Mouse (Mus musculus) intestine, embryonic 16.5 days (tissue): Measurements from ENCODE around the gene Kcne1. TPM values are rescaled to one million over a fixed set of nuclear protein-coding genes. Genes with fewer than 3 reads are reported as not detected.

Source experiments
- ATAC-seq: fragments of 200-750 bp; cut with Nextera tagmentation; 2 replicates; pipeline ENCODE4 v1.8.0; 2017; ENCODE audit warnings: moderate TSS enrichment, moderate library complexity
- H3K27ac ChIP-seq: fragments of 300-500 bp; sonication (generic); 2 replicates; pipeline ENCODE4 v1.5.1; 2014; ENCODE audit warnings: mild to moderate bottlenecking, low read length
- H3K27me3 ChIP-seq: fragments of 300-500 bp; sonication (generic); replicated peaks from 2 replicates; pipeline ENCODE4 v1.6.1; 2014; ENCODE audit warnings: low read length, control low read depth, mixed read lengths; ENCODE audit not compliant: control insufficient read depth, insufficient read depth
- H3K36me3 ChIP-seq: fragments of 300-500 bp; sonication (generic); 2 replicates; pipeline ENCODE4 v1.6.1; 2014; ENCODE audit warnings: low read length, control low read depth; ENCODE audit not compliant: control insufficient read depth, insufficient read depth
- H3K4me1 ChIP-seq: fragments of 300-500 bp; sonication (generic); 2 replicates; pipeline ENCODE4 v1.6.1; 2014; ENCODE audit warnings: low read length, control low read depth, mixed read lengths; ENCODE audit not compliant: control insufficient read depth, insufficient read depth
- H3K4me2 ChIP-seq: fragments of 300-500 bp; sonication (generic); 2 replicates; pipeline ENCODE4 v1.6.1; 2014; ENCODE audit warnings: low read depth, low read length, control low read depth
- H3K4me3 ChIP-seq: fragments of 300-500 bp; sonication (generic); 2 replicates; pipeline ENCODE4 v1.5.1; 2014; ENCODE audit warnings: mild to moderate bottlenecking, low read length
- H3K9ac ChIP-seq: fragments of 300-500 bp; sonication (generic); 2 replicates; pipeline ENCODE4 v1.6.1; 2014; ENCODE audit warnings: low read depth, low read length
- H3K9me3 ChIP-seq: fragments of 300-500 bp; sonication (generic); 2 replicates; pipeline ENCODE4 v1.6.1; 2016; ENCODE audit warnings: low read length, control low read depth; ENCODE audit not compliant: control insufficient read depth
- WGBS: fragments of 180-500 bp; shearing (Covaris S2); extraction: QIAGEN DNeasy Blood & Tissue Kit; methylation state at CpG from one replicate; pipeline ENCODE4 v1.1.7; 2014; 5-methylcytosine and 5-hydroxymethylcytosine counted together
- polyA plus RNA-seq: library from polyadenylated mRNA; unstranded; fragments of >200 nt; fragmentation: Nextera tagmentation; extraction: Ambion mirVana; gene quantifications from 2 replicates; pipeline ENCODE4 v1.2.1, GENCODE M21; 2015

Gene Kcne1
- polyA plus RNA-seq, 1 experiment from 2014 or later: not detected

- Histone ChIP-seq H3K27ac (no peak overlapping the region), H3K4me3 (no peak overlapping the region), H3K4me2 (no peak overlapping the region), H3K4me1 (peaks cover 11% of the 10 kb centered on the region), H3K9me3 (no peaks in the 10 kb centered on the region), H3K27me3 (no peaks in the 10 kb centered on the region), H3K9ac (no peak overlapping the region), H3K36me3 (no peaks in the 10 kb centered on the region)
- no peak for ATAC-seq
- whole genome bisulfite sequencing: 57% methylated on average over 7 of the region's 7 CpGs
Measured at GRCm38 (mm10) chr16:92360711-92361110, 1.4 kb upstream of the Kcne1 start.

GRCm38 (mm10) chr16:92358734-92359133 lies 534 bp downstream of the Kcne1 start:
- WGBS: 24% methylated on average over 9 of the region's 9 CpGs
- ATAC-seq: no peak
- no peak overlapping the region for H3K4me2 ChIP-seq
- H3K27ac ChIP-seq: no peak overlapping the region
- H3K4me3 ChIP-seq: no peak overlapping the region
- H3K27me3 ChIP-seq: no peaks in the 10 kb centered on the region
- no peak overlapping the region for H3K9ac ChIP-seq
- no peaks in the 10 kb centered on the region for H3K9me3 ChIP-seq
- H3K36me3 ChIP-seq: no peaks in the 10 kb centered on the region
- H3K4me1 ChIP-seq: peaks cover 11% of the 10 kb centered on the region

GRCm38 (mm10) chr16:92357566-92357965 lies 1.7 kb downstream of the Kcne1 start:
- H3K36me3 ChIP-seq: no peaks in the 10 kb centered on the region
- H3K4me3 ChIP-seq: no peak overlapping the region
- no peak overlapping the region for H3K4me2 ChIP-seq
- 73% methylated on average over 10 of the region's 10 CpGs for WGBS
- ATAC-seq: no peak
- H3K27me3 ChIP-seq: no peaks in the 10 kb centered on the region
- no peak overlapping the region for H3K9ac ChIP-seq
- no peak overlapping the region for H3K27ac ChIP-seq
- H3K4me1 ChIP-seq: peaks cover 11% of the 10 kb centered on the region
- no peaks in the 10 kb centered on the region for H3K9me3 ChIP-seq

GRCm38 (mm10) chr16:92357023-92357422 lies 2.2 kb downstream of the Kcne1 start:
- Histone ChIP-seq H3K4me1 (peaks cover 11% of the 10 kb centered on the region), H3K4me3 (no peak overlapping the region), H3K36me3 (no peaks in the 10 kb centered on the region), H3K27me3 (no peaks in the 10 kb centered on the region), H3K27ac (no peak overlapping the region), H3K9me3 (no peaks in the 10 kb centered on the region), H3K4me2 (no peak overlapping the region), H3K9ac (no peak overlapping the region)
- ATAC-seq: peak; percentile 66
- 68% methylated on average over 9 of the region's 9 CpGs for WGBS

GRCm38 (mm10) chr16:92355982-92356381 lies 3.3 kb downstream of the Kcne1 start:
- Histone ChIP-seq H3K4me1 (peaks cover 11% of the 10 kb centered on the region), H3K27me3 (no peaks in the 10 kb centered on the region), H3K4me3 (no peak overlapping the region), H3K36me3 (no peaks in the 10 kb centered on the region), H3K4me2 (no peak overlapping the region), H3K27ac (no peak overlapping the region), H3K9ac (no peak overlapping the region), H3K9me3 (no peaks in the 10 kb centered on the region)
- no peak for ATAC-seq
- WGBS: 64% methylated on average over 11 of the region's 11 CpGs

GRCm38 (mm10) chr16:92355366-92355765 lies 3.9 kb downstream of the Kcne1 start:
- Histone ChIP-seq H3K9ac (no peak overlapping the region), H3K36me3 (no peaks in the 10 kb centered on the region), H3K4me3 (no peak overlapping the region), H3K27me3 (no peaks in the 10 kb centered on the region), H3K27ac (no peak overlapping the region), H3K4me1 (peaks cover 11% of the 10 kb centered on the region), H3K9me3 (no peaks in the 10 kb centered on the region), H3K4me2 (no peak overlapping the region)
- 66% methylated on average over 5 of the region's 5 CpGs for WGBS
- peak; percentile 51; the same call in 1 of the 2 replicates for ATAC-seq

- Histone ChIP-seq H3K4me1 (peaks cover 7% of the 10 kb centered on the region), H3K36me3 (no peaks in the 10 kb centered on the region), H3K9ac (no peak overlapping the region), H3K27ac (no peak overlapping the region), H3K4me3 (no peak overlapping the region), H3K4me2 (no peak overlapping the region), H3K27me3 (no peaks in the 10 kb centered on the region), H3K9me3 (no peaks in the 10 kb centered on the region)
- no peak for ATAC-seq
- whole genome bisulfite sequencing: 68% methylated on average over 2 of the region's 2 CpGs
Measured at GRCm38 (mm10) chr16:92353897-92354296, 5.4 kb downstream of the Kcne1 start.

- H3K36me3 ChIP-seq: no peaks in the 10 kb centered on the region
- no peak overlapping the region for H3K9ac ChIP-seq
- H3K9me3 ChIP-seq: no peaks in the 10 kb centered on the region
- WGBS: 86% methylated on average over 12 of the region's 12 CpGs
- no peak for ATAC-seq
- H3K27me3 ChIP-seq: no peaks in the 10 kb centered on the region
- H3K4me3 ChIP-seq: no peak overlapping the region
- peaks cover 6% of the 10 kb centered on the region; the same call in 1 of the 2 replicates for H3K4me1 ChIP-seq
- H3K27ac ChIP-seq: no peak overlapping the region
- H3K4me2 ChIP-seq: no peak overlapping the region
Measured at GRCm38 (mm10) chr16:92353295-92353694, 6.0 kb downstream of the Kcne1 start.

- no peaks in the 10 kb centered on the region for H3K36me3 ChIP-seq
- no peak overlapping the region for H3K27ac ChIP-seq
- H3K4me1 ChIP-seq: peaks cover 8% of the 10 kb centered on the region; the same call in 1 of the 2 replicates
- H3K4me2 ChIP-seq: no peak overlapping the region
- WGBS: 67% methylated on average over 12 of the region's 12 CpGs
- no peaks in the 10 kb centered on the region for H3K9me3 ChIP-seq
- H3K9ac ChIP-seq: no peak overlapping the region
- H3K27me3 ChIP-seq: no peaks in the 10 kb centered on the region
- no peak for ATAC-seq
- H3K4me3 ChIP-seq: no peak overlapping the region
Measured at GRCm38 (mm10) chr16:92348941-92349340, 10.3 kb downstream of the Kcne1 start.

GRCm38 (mm10) chr16:92346297-92346916 lies 12.9 kb downstream of the Kcne1 start:
- H3K27me3 ChIP-seq: no peaks in the 10 kb centered on the region
- no peak overlapping the region for H3K27ac ChIP-seq
- H3K4me3 ChIP-seq: no peak overlapping the region
- WGBS: 71% methylated on average over 13 of the region's 13 CpGs
- H3K4me1 ChIP-seq: peaks cover 8% of the 10 kb centered on the region; the same call in 1 of the 2 replicates
- peak; percentile 46; the same call in 1 of the 2 replicates for ATAC-seq
- H3K4me2 ChIP-seq: no peak overlapping the region
- no peak overlapping the region for H3K9ac ChIP-seq
- H3K9me3 ChIP-seq: no peaks in the 10 kb centered on the region
- H3K36me3 ChIP-seq: no peaks in the 10 kb centered on the region
